Mouse (Mus musculus) T-helper 1 cell (primary cell): ENCODE measurements at regions not wholly inside any gene's neighbourhood (a gene's known extent, or its start where the extent isn't known, plus 50 kb on each side); places are given as distances from the start of the nearest gene placed in this dataset.
"Not testable (repeated sequence)": the region's sequence is repeated elsewhere in the genome, so short reads cannot be mapped to it uniquely, and the experiment has no call there.

Experiments
- in situ Hi-C: fragments of 300-600 bp; cut with MboI, MseI; formaldehyde crosslinking; loops from one replicate; pipeline ENCODE4 v1.15.1; 2025; ENCODE audit warnings: high pct_unique_total_duplicates

GRCm38 (mm10) chr15:26953818-26954385, 58.5 kb upstream of the Fbxl7 start:
- in situ Hi-C loops = loop anchor here (5.0 kb wide), 1 partner anchor 48 kb away; no protein-coding TSS in a partner anchor

GRCm38 (mm10) chr15:26958980-26959379, 63.6 kb upstream of the Fbxl7 start:
- in situ Hi-C loops = no loop called here

- in situ Hi-C loops = no loop called here
Measured at GRCm38 (mm10) chr15:26968392-26969025, 73.1 kb upstream of the Fbxl7 start.

- in situ Hi-C loops = no loop called here
Measured at GRCm38 (mm10) chr15:26970770-26971169, 75.4 kb upstream of the Fbxl7 start.

GRCm38 (mm10) chr15:26993054-26993453, 97.7 kb upstream of the Fbxl7 start:
- in situ Hi-C loops = no loop called here

- in situ Hi-C loops = no loop called here
Measured at GRCm38 (mm10) chr15:27009069-27009468, 113.7 kb upstream of the Fbxl7 start.

GRCm38 (mm10) chr15:27013906-27014658, 118.7 kb upstream of the Fbxl7 start:
- in situ Hi-C loops = no loop called here

- in situ Hi-C loops = no loop called here
Measured at GRCm38 (mm10) chr15:27014659-27014974, 119.2 kb upstream of the Fbxl7 start.

- in situ Hi-C loops = loop anchor here (10.0 kb wide), 1 partner anchor 546 kb away; no protein-coding TSS in a partner anchor
Measured at GRCm38 (mm10) chr15:27020471-27020870, 125.1 kb upstream of the Fbxl7 start.

- in situ Hi-C loops = no loop called here
Measured at GRCm38 (mm10) chr15:27033261-27033660, 137.9 kb upstream of the Fbxl7 start.

- in situ Hi-C loops = no loop called here
Measured at GRCm38 (mm10) chr15:27043788-27044187, 148.4 kb upstream of the Fbxl7 start.

- in situ Hi-C loops = no loop called here
Measured at GRCm38 (mm10) chr15:27050673-27051072, 155.3 kb upstream of the Fbxl7 start.

GRCm38 (mm10) chr15:27063456-27063855, 168.1 kb upstream of the Fbxl7 start:
- in situ Hi-C loops = no loop called here

GRCm38 (mm10) chr15:27063971-27064370, 168.6 kb upstream of the Fbxl7 start:
- in situ Hi-C loops = no loop called here

GRCm38 (mm10) chr15:27067691-27068090, 172.3 kb upstream of the Fbxl7 start:
- in situ Hi-C loops = no loop called here

GRCm38 (mm10) chr15:27077926-27078325, 182.5 kb upstream of the Fbxl7 start:
- in situ Hi-C loops = no loop called here

GRCm38 (mm10) chr15:27082826-27083225, 187.4 kb upstream of the Fbxl7 start:
- in situ Hi-C loops = no loop called here

- in situ Hi-C loops = no loop called here
Measured at GRCm38 (mm10) chr15:27083596-27083995, 188.2 kb upstream of the Fbxl7 start.

- in situ Hi-C loops = no loop called here
Measured at GRCm38 (mm10) chr15:27089155-27089554, 193.8 kb upstream of the Fbxl7 start.

- in situ Hi-C loops = no loop called here
Measured at GRCm38 (mm10) chr15:27094102-27094501, 198.7 kb upstream of the Fbxl7 start.

- in situ Hi-C loops = no loop called here
Measured at GRCm38 (mm10) chr15:27095231-27095630, 199.9 kb upstream of the Fbxl7 start.

- in situ Hi-C loops = not testable (repeated sequence)
Measured at GRCm38 (mm10) chr15:27101610-27102009, 206.2 kb upstream of the Fbxl7 start.

GRCm38 (mm10) chr15:27109130-27109529, 213.8 kb upstream of the Fbxl7 start:
- in situ Hi-C loops = no loop called here
